Mouse (Mus musculus) MEL (cell line): ENCODE measurements at regions not wholly inside any gene's neighbourhood (a gene's known extent, or its start where the extent isn't known, plus 50 kb on each side); places are given as distances from the start of the nearest gene placed in this dataset.

Experiments
- DNase-seq: peaks from one replicate; pipeline ENCODE4 v3.0.0; 2011; ENCODE audit warnings: low read depth, low spot score
- H3K27ac ChIP-seq: 2 replicates; pipeline ENCODE4 v1.5.1; 2012; ENCODE audit warnings: low read depth, mild to moderate bottlenecking, control low read depth, low read length, moderate library complexity; ENCODE audit not compliant: control insufficient read depth
- H3K27me3 ChIP-seq, 2 experiments: fragments of 150-350 bp in 1 of 2; sonication (generic) in 1 of 2; 2 replicates each; pipeline ENCODE4 v1.6.1; 2012; ENCODE audit warnings: low read length in 2 of 2, mild to moderate bottlenecking in 2 of 2, improper control_type of control experiment in 1 of 2, moderate library complexity in 1 of 2; ENCODE audit not compliant: insufficient read depth in 2 of 2, control insufficient read depth in 1 of 2
- H3K36me3 ChIP-seq, 2 experiments: 2 replicates each; pipeline ENCODE4 v1.6.1; 2012 to 2014; ENCODE audit warnings: low read length in 2 of 2, improper control_type of control experiment in 1 of 2, inconsistent platforms in 1 of 2, mild to moderate bottlenecking in 1 of 2; ENCODE audit not compliant: insufficient read depth in 2 of 2, control insufficient read depth in 1 of 2
- H3K4me1 ChIP-seq, 2 experiments: fragments of 150-350 bp in 1 of 2; sonication (generic) in 1 of 2; 2 replicates each; pipeline ENCODE4 v1.6.1; 2012; ENCODE audit warnings: low read length in 2 of 2, improper control_type of control experiment in 1 of 2, mild to moderate bottlenecking in 1 of 2; ENCODE audit not compliant: insufficient read depth in 2 of 2, control insufficient read depth in 1 of 2
- H3K4me3 ChIP-seq, 2 experiments: fragments of 150-350 bp in 1 of 2; sonication (generic) in 1 of 2; 2 replicates each; pipeline ENCODE4 v1.5.1; 2012; ENCODE audit warnings: low read depth in 2 of 2, low read length in 2 of 2, mild to moderate bottlenecking in 2 of 2, moderate library complexity in 2 of 2, control low read depth in 1 of 2, improper control_type of control experiment in 1 of 2; ENCODE audit not compliant: control insufficient read depth in 1 of 2, insufficient read depth in 1 of 2
- H3K79me2 ChIP-seq: 2 replicates; pipeline ENCODE4 v1.6.1; 2012; ENCODE audit warnings: mild to moderate bottlenecking, low read length, moderate library complexity; ENCODE audit not compliant: control insufficient read depth, poor library complexity, insufficient read depth
- H3K9ac ChIP-seq: 2 replicates; pipeline ENCODE4 v1.6.1; 2012; ENCODE audit warnings: low read depth, mild to moderate bottlenecking, control low read depth, low read length, moderate library complexity; ENCODE audit not compliant: control insufficient read depth, poor library complexity, severe bottlenecking
- H3K9me3 ChIP-seq: fragments of 150-350 bp; sonication (generic); replicated peaks from 2 replicates; pipeline ENCODE4 v1.6.1; 2012; ENCODE audit warnings: mild to moderate bottlenecking, low read length, improper control_type of control experiment, moderate library complexity; ENCODE audit not compliant: insufficient read depth
- BHLHE40 ChIP-seq: IDR thresholded peaks from 2 replicates; pipeline ENCODE4 v1.6.1; 2012; ENCODE audit warnings: low read depth, mild to moderate bottlenecking, inconsistent platforms, low read length, improper control_type of control experiment, borderline replicate concordance
- CHD2 ChIP-seq: IDR thresholded peaks from 2 replicates; pipeline ENCODE4 v1.6.1; 2011; ENCODE audit warnings: low read length, improper control_type of control experiment
- E2F4 ChIP-seq: IDR thresholded peaks from 2 replicates; pipeline ENCODE4 v1.6.1; 2011; ENCODE audit warnings: low read depth, low read length, improper control_type of control experiment, borderline replicate concordance
- EP300 ChIP-seq, 2 experiments: IDR thresholded peaks; 2 replicates each; pipeline ENCODE4 v1.6.1; 2011; ENCODE audit warnings: improper control_type of control experiment in 2 of 2, low read length in 2 of 2, low read depth in 1 of 2, mild to moderate bottlenecking in 1 of 2
- ETS1 ChIP-seq: IDR thresholded peaks from 2 replicates; pipeline ENCODE4 v1.6.1; 2012; ENCODE audit warnings: low read depth, mild to moderate bottlenecking, inconsistent platforms, low read length, improper control_type of control experiment, moderate library complexity
- GATA1 ChIP-seq: IDR thresholded peaks from 2 replicates; pipeline ENCODE4 v1.6.1; 2011; ENCODE audit warnings: low read depth, low read length, improper control_type of control experiment
- KAT2A ChIP-seq: conservative IDR thresholded peaks from 2 replicates; pipeline ENCODE4 v1.6.1; 2012; ENCODE audit warnings: low read depth, low read length, improper control_type of control experiment, inconsistent platforms
- MAFK ChIP-seq: IDR thresholded peaks from 2 replicates; pipeline ENCODE4 v1.6.1; 2011; ENCODE audit warnings: low read depth, mild to moderate bottlenecking, low read length, improper control_type of control experiment, borderline replicate concordance
- MAZ ChIP-seq: IDR thresholded peaks from 2 replicates; pipeline ENCODE4 v1.6.1; 2012; ENCODE audit warnings: low read depth, mild to moderate bottlenecking, inconsistent platforms, low read length, improper control_type of control experiment
- MEF2A ChIP-seq: IDR thresholded peaks from 2 replicates; pipeline ENCODE4 v1.6.1; 2014; ENCODE audit warnings: low read depth, mild to moderate bottlenecking, inconsistent platforms, low read length, improper control_type of control experiment; ENCODE audit not compliant: poor library complexity, insufficient replicate concordance, severe bottlenecking; ENCODE audit errors: extremely low read depth
- MXI1 ChIP-seq: IDR thresholded peaks from 2 replicates; pipeline ENCODE4 v1.6.1; 2011; ENCODE audit warnings: mild to moderate bottlenecking, low read depth, low read length, improper control_type of control experiment
- MYB ChIP-seq: IDR thresholded peaks from 2 replicates; pipeline ENCODE4 v1.6.1; 2011; ENCODE audit warnings: mild to moderate bottlenecking, low read depth, low read length, improper control_type of control experiment
- NRF1 ChIP-seq: IDR thresholded peaks from 2 replicates; pipeline ENCODE4 v1.6.1; 2014; ENCODE audit warnings: low read depth, mild to moderate bottlenecking, inconsistent platforms, low read length, improper control_type of control experiment, moderate library complexity; ENCODE audit not compliant: poor library complexity, insufficient read depth, severe bottlenecking
- POLR2A ChIP-seq, 2 experiments: IDR thresholded peaks; 2 replicates each; pipeline ENCODE4 v1.6.1; 2011 to 2012; ENCODE audit warnings: low read length in 2 of 2, mild to moderate bottlenecking in 2 of 2, control low read depth in 1 of 2, improper control_type of control experiment in 1 of 2, low read depth in 1 of 2, moderate library complexity in 1 of 2; ENCODE audit not compliant: control insufficient read depth in 1 of 2, insufficient read depth in 1 of 2, poor library complexity in 1 of 2
- POLR2AphosphoS5 ChIP-seq: IDR thresholded peaks from 2 replicates; pipeline ENCODE4 v1.6.1; 2012; ENCODE audit warnings: low read depth, borderline replicate concordance, mild to moderate bottlenecking, inconsistent platforms, low read length, moderate library complexity, mixed read lengths
- RAD21 ChIP-seq: IDR thresholded peaks from 2 replicates; pipeline ENCODE4 v1.6.1; 2011; ENCODE audit warnings: mild to moderate bottlenecking, low read depth, low read length, improper control_type of control experiment
- RCOR1 ChIP-seq: IDR thresholded peaks from 2 replicates; pipeline ENCODE4 v1.6.1; 2012; ENCODE audit warnings: low read depth, mild to moderate bottlenecking, inconsistent platforms, low read length, improper control_type of control experiment
- SIN3A ChIP-seq: IDR thresholded peaks from 2 replicates; pipeline ENCODE4 v1.6.1; 2012; ENCODE audit warnings: low read length, improper control_type of control experiment, inconsistent platforms
- SMC3 ChIP-seq: IDR thresholded peaks from 2 replicates; pipeline ENCODE4 v1.6.1; 2011; ENCODE audit warnings: low read depth, low read length, improper control_type of control experiment
- TAL1 ChIP-seq: IDR thresholded peaks from 2 replicates; pipeline ENCODE4 v1.6.1; 2012; ENCODE audit warnings: mild to moderate bottlenecking, inconsistent platforms, low read length, moderate library complexity, mixed read lengths
- TCF12 ChIP-seq: IDR thresholded peaks from 2 replicates; pipeline ENCODE4 v1.6.1; 2014; ENCODE audit warnings: low read depth, mild to moderate bottlenecking, inconsistent platforms, low read length, improper control_type of control experiment, moderate library complexity
- USF1 ChIP-seq: IDR thresholded peaks from 2 replicates; pipeline ENCODE4 v1.6.1; 2014; ENCODE audit warnings: low read depth, mild to moderate bottlenecking, inconsistent platforms, low read length, improper control_type of control experiment, moderate library complexity
- USF2 ChIP-seq, 2 experiments: IDR thresholded peaks; 2 replicates each; pipeline ENCODE4 v1.6.1; 2011 to 2012; ENCODE audit warnings: improper control_type of control experiment in 2 of 2, low read length in 2 of 2, borderline replicate concordance in 1 of 2, inconsistent platforms in 1 of 2, low read depth in 1 of 2, mild to moderate bottlenecking in 1 of 2; ENCODE audit not compliant: insufficient read depth in 1 of 2
- ZC3H11A ChIP-seq: IDR thresholded peaks from 2 replicates; pipeline ENCODE4 v1.6.1; 2012; ENCODE audit warnings: low read depth, mild to moderate bottlenecking, inconsistent platforms, low read length, improper control_type of control experiment
- ZKSCAN1 ChIP-seq: IDR thresholded peaks from 2 replicates; pipeline ENCODE4 v1.6.1; 2012; ENCODE audit warnings: low read depth, mild to moderate bottlenecking, inconsistent platforms, low read length, improper control_type of control experiment, moderate library complexity

DNA sequence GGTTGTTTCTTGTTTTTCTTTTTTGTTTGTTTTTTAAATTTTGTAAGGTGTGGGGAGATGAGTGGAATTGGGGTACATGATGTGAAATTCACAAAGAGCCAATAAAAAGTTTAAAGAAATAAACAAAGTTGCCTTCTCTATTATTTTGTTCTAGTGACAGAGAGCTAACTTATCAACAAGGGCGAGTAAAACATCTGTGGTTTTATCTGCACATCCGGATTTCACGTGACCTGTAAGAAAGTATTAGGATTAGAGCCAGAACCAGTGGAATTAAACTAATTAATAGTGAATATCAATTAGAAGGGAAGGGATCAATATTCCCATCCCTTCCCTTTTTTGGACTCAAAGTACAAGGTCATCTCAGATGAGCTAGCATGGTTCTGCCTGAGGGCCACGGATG is 52.6 kb upstream of the Csf1 start:
- Histone ChIP-seq H3K36me3 (peaks cover 0 to 26% of the 10 kb centered on the region in 2 experiments; a peak in 2 of 4 replicates), H3K9me3 (no peaks in the 10 kb centered on the region), H3K9ac (no peak overlapping the region), H3K79me2 (no peaks in the 10 kb centered on the region), H3K27ac (no peak overlapping the region), H3K4me3 (peak overlapping the region in 1 of 2 experiments; percentile 30; a peak in 1 of 4 replicates), H3K27me3 (no peaks in the 10 kb centered on the region; a peak in 1 of 4 replicates), H3K4me1 (peaks cover 20 to 27% of the 10 kb centered on the region in 2 experiments)
- DNase-seq = peak; percentile 26
- peak; percentile 75 for TF ChIP-seq TCF12
- peak; percentile 68 to 74 for TF ChIP-seq EP300 (IDR thresholded peaks at IDR 0.05; ENCODE audit: low read depth in 1 of 2, low read length in 2 of 2)
- peak; percentile 78 for TF ChIP-seq ETS1
- no peak for TF ChIP-seq ZKSCAN1
- no peak for TF ChIP-seq POLR2A (IDR thresholded peaks at IDR 0.05; ENCODE audit: control insufficient read depth in 1 of 2, insufficient read depth in 1 of 2, low read depth in 1 of 2, low read length in 2 of 2, poor library complexity in 1 of 2)
- TF ChIP-seq RAD21 = no peak
- TF ChIP-seq GATA1 = peak; percentile 69
- no peak for TF ChIP-seq CHD2
- peak; percentile 86 for TF ChIP-seq USF1
- peak in 1 of 2 experiments; percentile 59; a peak in 2 of 4 replicates for TF ChIP-seq USF2 (IDR thresholded peaks at IDR 0.05; ENCODE audit: borderline replicate concordance in 1 of 2, insufficient read depth in 1 of 2, low read depth in 1 of 2, low read length in 2 of 2)
- no peak for TF ChIP-seq E2F4
- peak; percentile 95 for TF ChIP-seq BHLHE40

DNA sequence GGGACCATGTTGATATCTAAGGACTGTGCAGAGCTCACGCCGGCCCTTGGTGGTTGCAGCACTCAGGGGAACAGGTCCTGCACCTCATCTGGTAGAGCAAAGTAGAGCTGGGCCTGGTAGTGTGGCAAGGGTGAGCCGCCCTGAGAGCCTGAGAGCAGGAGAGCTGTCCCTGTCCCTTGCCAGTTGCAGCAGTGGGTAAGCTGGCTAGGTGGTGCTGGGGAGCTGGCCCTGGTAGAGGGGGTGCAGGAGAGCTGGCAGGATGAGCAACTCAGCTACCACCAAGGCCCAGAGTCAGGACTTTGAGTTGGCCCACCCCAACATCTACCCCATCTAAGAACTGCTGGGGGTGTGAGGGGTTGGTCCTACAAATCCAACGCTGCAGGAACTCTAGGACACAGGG is 52.1 kb upstream of the Csf1 start:
- no peaks in the 10 kb centered on the region for H3K79me2 ChIP-seq
- no peak overlapping the region for H3K9ac ChIP-seq
- TF ChIP-seq SIN3A = no peak
- TF ChIP-seq POLR2AphosphoS5 = no peak
- no peak for TF ChIP-seq NRF1
- TF ChIP-seq MYB = no peak
- TF ChIP-seq BHLHE40 = no peak
- no peak for TF ChIP-seq SMC3
- TF ChIP-seq TAL1 = no peak
- TF ChIP-seq CHD2 = no peak
- TF ChIP-seq MAZ = no peak
- no peak for TF ChIP-seq ZC3H11A
- no peak for TF ChIP-seq KAT2A
- no peak for TF ChIP-seq ETS1
- no peak for TF ChIP-seq MAFK
- no peak for TF ChIP-seq MEF2A
- no peak for TF ChIP-seq EP300 (IDR thresholded peaks at IDR 0.05; ENCODE audit: low read depth in 1 of 2, low read length in 2 of 2)
- no peak for TF ChIP-seq RCOR1
- no peak for TF ChIP-seq USF2 (IDR thresholded peaks at IDR 0.05; ENCODE audit: borderline replicate concordance in 1 of 2, insufficient read depth in 1 of 2, low read depth in 1 of 2, low read length in 2 of 2)
- no peak for TF ChIP-seq ZKSCAN1
- TF ChIP-seq MXI1 = no peak
- peaks cover 0 to 26% of the 10 kb centered on the region in 2 experiments; a peak in 2 of 4 replicates for H3K36me3 ChIP-seq
- DNase-seq = peak; percentile 28
- H3K4me3 ChIP-seq = peak overlapping the region in 1 of 2 experiments; percentile 30; a peak in 1 of 4 replicates
- H3K9me3 ChIP-seq = no peaks in the 10 kb centered on the region
- peaks cover 0 to 2% of the 10 kb centered on the region in 2 experiments; a peak in 3 of 4 replicates for H3K27me3 ChIP-seq
- H3K27ac ChIP-seq = no peak overlapping the region
- peaks cover 20 to 26% of the 10 kb centered on the region in 2 experiments for H3K4me1 ChIP-seq
